Mouse (Mus musculus) left cerebral cortex, postnatal 25 days (tissue): ENCODE data around the gene Kiss1. TPM values are rescaled to one million over a fixed set of nuclear protein-coding genes. Genes with fewer than 3 reads are reported as not detected.

ENCODE experiments used
- DNase-seq, 2 experiments: peaks; one replicate each; pipeline ENCODE4 v3.0.0; 2022; ENCODE audit warnings: low spot score in 2 of 2, mixed read lengths in 1 of 2
- intact Hi-C: fragments of 180-260 bp; cut with DNase I; formaldehyde crosslinking; loops from one replicate; pipeline ENCODE4 v1.15.1; 2025
- total RNA-seq, 2 experiments: library from RNA; stranded (reverse); gene quantifications; 2 replicates each; pipeline ENCODE4 v1.2.3; 2021

Kiss1 gene
- total RNA-seq, 2 experiments from 2014 or later = 1.8 TPM; not detected in 1

DNA sequence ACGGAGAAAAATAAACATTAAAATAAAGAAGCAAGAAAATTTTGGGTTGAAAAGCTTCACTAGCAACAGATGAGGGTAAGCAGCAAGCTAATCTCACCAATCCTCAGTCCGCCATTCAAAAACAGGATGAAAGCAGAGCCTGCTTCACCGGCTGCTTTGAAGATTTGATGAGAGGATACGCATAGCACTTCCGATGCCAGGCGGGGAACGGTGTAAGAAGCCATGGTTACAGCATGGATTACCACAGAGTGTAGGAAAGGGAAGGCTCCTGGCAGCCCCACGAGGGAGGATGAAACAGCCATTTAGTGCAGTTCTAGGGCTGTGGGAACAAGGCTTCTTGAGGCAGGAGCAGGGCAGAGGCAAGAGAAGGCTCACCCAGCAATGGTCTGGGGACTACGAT lies 30.1 kb downstream of the Kiss1 start:
- intact Hi-C loops = loop anchor here (2.0 to 10.0 kb wide), 3 partner anchors 173 to 317 kb away; partner anchors contain the start of gene Mdm4
- no peak for DNase-seq

DNA sequence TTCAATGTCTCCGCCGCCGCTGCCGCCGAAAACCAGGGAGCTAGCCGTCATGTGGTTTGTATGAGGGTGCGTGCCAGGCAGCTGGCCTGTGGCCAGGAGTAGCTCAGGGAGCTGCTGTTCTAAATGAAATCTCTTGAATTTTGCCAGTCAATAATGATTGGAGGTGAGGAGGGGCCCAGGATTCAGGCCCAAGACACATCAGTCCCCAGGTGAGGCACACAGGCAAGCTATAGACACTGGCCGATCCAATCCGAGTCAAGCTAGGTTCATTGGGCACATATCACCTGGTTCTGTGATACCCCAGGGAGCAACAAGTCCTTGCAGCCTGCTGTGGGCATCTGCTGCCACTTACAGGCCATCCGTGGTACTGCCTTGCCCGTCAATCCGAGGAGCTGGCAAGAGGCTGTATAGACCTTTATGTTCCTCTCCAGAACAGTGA lies 31.7 kb downstream of the Kiss1 start:
- intact Hi-C loops = loop anchor here (1.0 to 10.0 kb wide), 4 partner anchors 39 to 319 kb away; partner anchors contain the start of gene Mdm4
- DNase-seq = peak; percentile 82 to 92

DNA sequence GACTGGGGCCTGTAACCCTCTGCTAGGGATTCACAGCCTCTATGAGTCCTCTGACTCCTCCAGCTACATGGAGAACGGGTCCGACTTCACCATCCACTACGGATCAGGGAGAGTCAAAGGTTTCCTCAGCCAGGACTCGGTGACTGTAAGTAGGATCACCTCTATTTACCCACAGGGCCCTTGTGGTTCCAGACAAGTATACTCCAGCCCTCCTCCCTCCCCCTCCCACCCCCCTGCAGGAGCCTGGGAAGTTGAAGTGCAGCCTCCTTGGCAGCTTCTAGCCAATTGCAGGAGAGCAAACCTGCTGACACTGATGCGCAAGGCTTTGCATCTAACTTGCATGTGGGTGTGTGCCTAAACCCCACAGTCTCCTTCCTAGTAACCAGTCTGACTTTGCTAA lies 33.8 kb downstream of the Kiss1 start:
- intact Hi-C loops = loop anchor here (10.0 kb wide), 1 partner anchor 321 kb away; the partner anchor contains the start of gene Mdm4
- DNase-seq = no peak

DNA sequence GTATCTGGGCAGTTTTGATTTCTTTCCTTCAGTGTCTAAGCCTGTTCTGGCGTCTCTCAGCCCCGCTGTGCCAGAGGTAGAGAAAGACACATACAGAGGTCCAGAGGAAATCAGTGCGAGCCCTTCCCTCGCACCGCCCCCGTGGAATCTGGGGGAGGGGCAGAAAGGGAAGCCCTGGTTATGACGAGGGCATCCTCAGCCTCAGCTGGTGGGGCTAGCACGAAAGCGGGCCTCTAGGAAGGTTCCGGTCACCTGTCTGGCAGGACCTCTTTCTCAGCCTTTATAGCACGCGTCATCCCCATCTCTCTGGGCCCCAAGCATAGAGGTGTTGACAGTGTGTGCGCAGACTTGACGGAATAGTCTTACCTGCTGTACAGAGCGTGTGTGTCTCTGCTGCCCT lies 34.2 kb downstream of the Kiss1 start:
- intact Hi-C loops = loop anchor here (10.0 kb wide), 1 partner anchor 321 kb away; the partner anchor contains the start of gene Mdm4

GRCm38 (mm10) chr1:133356330-133356729 lies 34.7 kb downstream of the Kiss1 start:
- intact Hi-C loops = loop anchor here (10.0 kb wide), 1 partner anchor 322 kb away; the partner anchor contains the start of gene Mdm4
- DNase-seq = no peak

More for the DNA sequence above, 34.2 kb downstream of the Kiss1 start:
- no peak for DNase-seq

DNA sequence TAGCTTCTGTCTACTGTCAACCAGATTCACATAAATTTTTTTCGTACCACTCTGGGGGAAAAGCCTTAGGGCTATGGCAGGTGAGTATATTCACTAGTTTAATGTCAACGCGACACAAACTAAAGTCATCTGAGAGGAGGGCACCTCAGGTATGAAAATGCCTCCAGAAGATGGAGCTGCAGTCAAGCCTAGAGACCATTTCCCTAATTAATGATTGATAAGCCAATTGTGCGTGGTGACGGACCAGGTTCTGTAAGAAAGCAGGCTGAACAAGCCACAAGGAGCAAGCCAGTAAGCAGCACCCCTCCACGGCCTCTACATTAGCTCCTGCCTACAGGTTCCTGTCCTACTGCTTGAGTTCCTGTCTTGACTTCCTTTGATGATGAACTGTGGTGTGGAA lies 39.3 kb downstream of the Kiss1 start:
- intact Hi-C loops = no loop called here
- DNase-seq = no peak

- DNase-seq = no peak
- intact Hi-C loops = no loop called here
These were observed 40.4 kb downstream of the Kiss1 start for GRCm38 (mm10) chr1:133362103-133362502.

GRCm38 (mm10) chr1:133363276-133364021 lies 41.8 kb downstream of the Kiss1 start, which contains the start of gene Etnk2:
Gene Etnk2, plus strand, starts transcription at chr1:133363572.
- intact Hi-C loops = no loop called here

DNA sequence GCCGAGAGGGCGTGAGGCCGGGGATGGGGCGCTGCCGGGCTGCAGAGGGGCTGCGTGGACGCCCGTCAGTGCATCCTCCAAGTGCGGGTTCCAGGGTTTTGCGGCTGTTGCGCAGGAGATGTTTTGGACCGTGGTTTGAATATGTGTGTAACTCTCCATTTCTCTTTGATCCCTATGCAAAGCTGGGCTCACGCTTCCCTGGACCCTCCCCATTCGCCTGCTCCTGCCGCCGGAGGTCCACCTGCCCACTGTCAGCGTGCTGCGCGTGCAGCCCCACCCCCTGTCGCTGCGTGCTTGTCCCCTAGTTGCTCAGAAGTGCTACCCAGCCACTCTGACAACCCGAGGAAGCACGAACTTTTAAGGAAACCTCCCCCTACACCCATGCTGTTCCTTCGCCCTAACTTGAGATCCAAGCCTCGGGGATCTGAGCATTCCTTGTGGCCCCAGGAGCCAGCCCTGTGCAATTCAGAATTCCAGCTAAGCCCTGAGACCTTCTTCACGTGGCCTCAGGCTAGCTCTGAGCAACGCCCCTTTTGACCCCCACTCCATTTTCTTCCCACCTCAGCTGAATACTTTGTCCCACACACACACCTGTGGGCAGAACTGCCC lies 42.5 kb downstream of the Kiss1 start:
- DNase-seq = peak in 1 of 2 experiments; percentile 31
- intact Hi-C loops = no loop called here

More at GRCm38 (mm10) chr1:133363276-133364021, 41.8 kb downstream of the Kiss1 start, which contains the start of gene Etnk2:
- peak; percentile 61 to 63 for DNase-seq

GRCm38 (mm10) chr1:133364890-133365289 lies 43.2 kb downstream of the Kiss1 start:
- intact Hi-C loops = no loop called here
- DNase-seq = no peak

- intact Hi-C loops = no loop called here
- DNase-seq = peak in 1 of 2 experiments; percentile 77
These were observed 45.4 kb downstream of the Kiss1 start for GRCm38 (mm10) chr1:133366951-133367605.

DNA sequence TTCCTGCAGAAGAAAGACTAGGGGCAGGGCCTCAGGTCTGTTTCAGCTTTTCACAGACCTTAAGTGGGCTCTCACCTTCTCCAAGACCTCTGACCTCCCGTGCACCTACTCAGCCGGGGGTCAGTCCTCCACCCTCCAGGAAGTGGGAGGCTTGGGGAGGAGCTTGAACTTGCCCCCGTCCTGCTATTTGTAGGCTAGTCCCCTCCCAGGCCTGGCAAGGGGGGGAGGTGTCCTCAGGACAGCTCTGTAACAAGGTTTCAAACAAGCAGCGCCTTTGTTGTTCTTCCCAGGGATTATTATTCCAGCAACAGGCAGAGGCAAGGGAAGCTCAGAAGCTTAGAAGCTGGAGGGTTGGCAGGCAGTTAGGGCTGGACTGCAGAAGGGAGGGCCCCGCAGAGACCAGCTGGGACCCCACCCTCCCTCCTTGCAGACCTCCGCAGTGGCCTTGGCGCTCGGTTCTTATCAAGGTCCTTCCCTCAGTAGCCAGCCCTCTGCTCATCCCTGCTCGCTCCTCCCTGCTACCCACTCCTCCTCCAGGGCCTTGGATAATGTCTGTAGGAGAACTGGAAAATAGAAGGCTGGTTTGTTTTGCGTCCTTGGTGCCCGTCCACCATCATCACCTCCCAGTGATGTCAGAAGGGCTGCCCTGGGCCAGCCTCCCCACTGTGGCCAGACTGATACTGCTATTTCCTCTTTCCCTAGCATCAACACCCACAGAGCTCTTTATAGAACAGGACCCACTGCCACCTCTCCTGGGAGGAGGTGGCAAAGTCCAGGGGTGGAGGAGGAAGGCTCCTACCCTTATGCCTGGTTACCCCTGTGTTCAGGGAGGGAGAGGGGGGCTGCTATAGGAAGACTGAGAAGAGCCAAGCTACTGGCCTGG lies 46.2 kb downstream of the Kiss1 start:
- intact Hi-C loops = no loop called here
- peak in 1 of 2 experiments; percentile 35 for DNase-seq

GRCm38 (mm10) chr1:133368644-133369043 lies 47.0 kb downstream of the Kiss1 start:
- intact Hi-C loops = no loop called here
- DNase-seq = peak in 1 of 2 experiments; percentile 88

GRCm38 (mm10) chr1:133370352-133370751 lies 48.7 kb downstream of the Kiss1 start:
- DNase-seq = no peak
- intact Hi-C loops = no loop called here

GRCm38 (mm10) chr1:133371431-133371830 lies 49.8 kb downstream of the Kiss1 start:
- intact Hi-C loops = no loop called here
- no peak for DNase-seq

GRCm38 (mm10) chr1:133372113-133372512 lies 50.4 kb downstream of the Kiss1 start:
- intact Hi-C loops = no loop called here
- no peak for DNase-seq

- intact Hi-C loops = no loop called here
- peak in 1 of 2 experiments; percentile 43 for DNase-seq
These were observed 54.1 kb downstream of the Kiss1 start for GRCm38 (mm10) chr1:133375696-133376346.

GRCm38 (mm10) chr1:133377547-133377946 lies 55.9 kb downstream of the Kiss1 start:
- DNase-seq = no peak
- intact Hi-C loops = no loop called here
